Comparison of ENCODE assay signal across 22 mouse cellular contexts in genomic region chr3:100618511-100618910, GRCm38 (mm10).
A peak's percentile ranks its signal among the peaks of the same experiment; 100 is the strongest.
DNase-seq lines count a peak whose midpoint lies in the region; ATAC-seq and TF ChIP-seq lines count a peak whose summit lies in the region.
"Had no signal": no experiment of that assay in that cellular context is flagged by ENCODE, and none has a peak within 500 bp of the region (broad histone marks: within the 10 kb centered on the region; RNA-seq: fewer than 3 reads in every experiment).

No protein-coding gene starts in this region.

- H3K4me3 ChIP-seq in liver, postnatal 0 days (ENCODE audit: low read depth, low read length) = no peak overlapping the region
- H3K4me3 ChIP-seq in liver, embryonic 12.5 days = no peak overlapping the region
- H3K4me3 ChIP-seq: embryonic facial prominence, embryonic 15.5 days; forebrain, embryonic 10.5 days; intestine, embryonic 15.5 days; megakaryocyte, embryonic 14.5 days had no signal

- TF ChIP-seq EP300 in liver, postnatal 0 days (IDR thresholded peaks at IDR 0.05; ENCODE audit: low read depth) = no peak

- H3K9ac ChIP-seq in liver, postnatal 0 days (replicated peaks) = no peak overlapping the region
- no peak overlapping the region for H3K9ac ChIP-seq in liver, embryonic 12.5 days
- H3K9ac ChIP-seq: embryonic facial prominence, embryonic 15.5 days; hindbrain, embryonic 14.5 days; intestine, embryonic 15.5 days had no signal

- no peak overlapping the region for H3K27ac ChIP-seq in liver, postnatal 0 days (ENCODE audit: low read depth)
- H3K27ac ChIP-seq in liver, embryonic 12.5 days = no peak overlapping the region
- H3K27ac ChIP-seq: embryonic facial prominence, embryonic 15.5 days; forebrain, embryonic 10.5 days; hindbrain, embryonic 14.5 days; intestine, embryonic 15.5 days had no signal

- intact Hi-C loops in left cerebral cortex, postnatal 25 days (cut with DNase I) = no loop called here

- H3K36me3 ChIP-seq in liver, postnatal 0 days (replicated peaks; ENCODE audit: insufficient read depth, low read length) = peaks cover 4% of the 10 kb centered on the region; the same call in 1 of the 2 replicates
- H3K36me3 ChIP-seq in liver, embryonic 12.5 days = peaks cover 8% of the 10 kb centered on the region; the same call in 1 of the 2 replicates
- H3K36me3 ChIP-seq: intestine, embryonic 15.5 days had no signal

- DNase-seq in adrenal gland, postnatal 10 days = peak; percentile 13
- no peak for DNase-seq in adrenal gland, adult 2 months
- peak; percentile 22 for DNase-seq in liver, postnatal 0 days
- DNase-seq in lung, postnatal 36 days = peak; percentile 25
- no peak for DNase-seq in left cerebral cortex, postnatal 25 days (ENCODE audit: low spot score in 2 of 2)
- DNase-seq in natural killer cell, adult 2 months (ENCODE audit: low spot score in 2 of 2) = no peak
- DNase-seq in urinary bladder, postnatal 14 days (ENCODE audit: low spot score) = no peak
- DNase-seq: adrenal gland, postnatal 25 days; cerebellum, adult 9-11 months; embryo, embryonic 11 days; kidney, postnatal 14 days; layer of hippocampus, postnatal 36 days; left cerebral cortex, postnatal 4 days had no signal

- no peak overlapping the region for H3K4me2 ChIP-seq in liver, postnatal 0 days (ENCODE audit: low read depth, low read length)
- no peak overlapping the region for H3K4me2 ChIP-seq in liver, embryonic 12.5 days
- H3K4me2 ChIP-seq: embryonic facial prominence, embryonic 15.5 days; heart, embryonic 11.5 days; hindbrain, embryonic 14.5 days; intestine, embryonic 15.5 days had no signal

- no peak for ATAC-seq in liver, postnatal 0 days
- ATAC-seq in liver, embryonic 12.5 days = no peak
- ATAC-seq: intestine, embryonic 15.5 days; midbrain, embryonic 16.5 days had no signal

- no peak for TF ChIP-seq CTCF in liver, postnatal 0 days (IDR thresholded peaks at IDR 0.05; ENCODE audit: low read depth)

- H3K27me3 ChIP-seq in liver, postnatal 0 days (ENCODE audit: insufficient read depth, low read length) = no peaks in the 10 kb centered on the region
- no peaks in the 10 kb centered on the region for H3K27me3 ChIP-seq in liver, embryonic 12.5 days (replicated peaks)
- H3K27me3 ChIP-seq: CH12.LX; embryonic facial prominence, embryonic 15.5 days; intestine, embryonic 15.5 days; megakaryocyte, embryonic 14.5 days had no signal

- no peaks in the 10 kb centered on the region for H3K4me1 ChIP-seq in liver, postnatal 0 days (ENCODE audit: insufficient read depth)
- H3K4me1 ChIP-seq in liver, embryonic 12.5 days = no peaks in the 10 kb centered on the region
- H3K4me1 ChIP-seq: embryonic facial prominence, embryonic 15.5 days; forebrain, embryonic 10.5 days; intestine, embryonic 15.5 days had no signal

- H3K9me3 ChIP-seq in liver, postnatal 0 days (ENCODE audit: low read length) = no peaks in the 10 kb centered on the region
- no peaks in the 10 kb centered on the region for H3K9me3 ChIP-seq in liver, embryonic 12.5 days (replicated peaks)
- H3K9me3 ChIP-seq: embryonic facial prominence, embryonic 15.5 days; forebrain, embryonic 10.5 days; intestine, embryonic 15.5 days; megakaryocyte, embryonic 14.5 days had no signal

- WGBS in liver, postnatal 0 days (ENCODE audit: insufficient replicate concordance) = 61% methylated on average over 4 of the region's 4 CpGs
- whole genome bisulfite sequencing in liver, embryonic 12.5 days (ENCODE audit: insufficient replicate concordance) = 55% methylated on average over 4 of the region's 4 CpGs

Comparison
In these comparisons a context has a peak if more than half of its experiments do, and no peak if none do; other contexts are left out.
1. DNase-seq: peak in adrenal gland, postnatal 10 days (single experiment), liver, postnatal 0 days (single experiment) and lung, postnatal 36 days (single experiment); none in adrenal gland, adult 2 months (single experiment), left cerebral cortex, postnatal 25 days (0 of 2), natural killer cell, adult 2 months (0 of 2) and urinary bladder, postnatal 14 days (single experiment).